Mouse (Mus musculus) adrenal gland, adult 18-20 months (tissue): Measurements from ENCODE around the gene Fdps. TPM values are rescaled to one million over a fixed set of nuclear protein-coding genes. Genes with fewer than 3 reads are reported as not detected.

Source experiments
- DNase-seq, 2 experiments: peaks; one replicate each; pipeline ENCODE4 v3.0.0; 2021 to 2022; ENCODE audit warnings: low spot score in 2 of 2
- long read RNA-seq, 2 experiments: library from polyadenylated mRNA; stranded (forward); transcript quantifications; one replicate each; pipeline ENCODE4 v2.0.0; 2021
- total RNA-seq, 2 experiments: library from RNA; stranded (reverse); gene quantifications; 1 replicate in 1 of 2; 2 replicates in 1 of 2; pipeline ENCODE4 v1.2.3; 2021

The Fdps gene
- 100 to 1,000 TPM; 213 to 346 TPM for total RNA-seq
- long read RNA-seq, experiment 1, transcript Fdps-201 (10 exons, 1,237 nt), result major isoform, 69 of 81 reads
- long read RNA-seq, experiment 1, partial matches to known transcripts, result 6 of 81 reads
- long read RNA-seq, experiment 1, other reads (novel, unspliced or antisense), result 0 of 81 reads
- long read RNA-seq, experiment 2, transcript Fdps-201 (10 exons, 1,237 nt), result major isoform, 291 of 434 reads
- long read RNA-seq, experiment 2, transcript Fdps-203 (11 exons, 1,382 nt), result minor isoform, 58 of 434 reads
- long read RNA-seq, experiment 2, transcript Fdps-205 (1 exons, 2,953 nt), result minor isoform, 6 of 434 reads
- long read RNA-seq, experiment 2, partial matches to known transcripts, result 65 of 434 reads
- long read RNA-seq, experiment 2, other reads (novel, unspliced or antisense), result 14 of 434 reads

GRCm38 (mm10) chr3:89101812-89102494 lies at the start of gene Fdps:
Gene Fdps (minus strand): TSS chr3:89101959.
- DNase-seq, result peak; percentile 81 to 82

- DNase-seq, result no peak
Observed at GRCm38 (mm10) chr3:89148567-89148966, 46.8 kb upstream of the Fdps start.

- DNase-seq, result no peak
Observed at GRCm38 (mm10) chr3:89147979-89148311, 46.2 kb upstream of the Fdps start.

- DNase-seq, result no peak
Observed at GRCm38 (mm10) chr3:89147101-89147978, 45.6 kb upstream of the Fdps start.

GRCm38 (mm10) chr3:89145566-89145965 lies 43.8 kb upstream of the Fdps start:
- DNase-seq, result no peak

- DNase-seq, result no peak
Observed at GRCm38 (mm10) chr3:89144821-89145220, 43.1 kb upstream of the Fdps start.

GRCm38 (mm10) chr3:89136365-89136764 lies 34.6 kb upstream of the Fdps start:
- DNase-seq, result no peak

GRCm38 (mm10) chr3:89135958-89136357 lies 34.2 kb upstream of the Fdps start, which contains the start of gene Pklr:
Gene Pklr (plus strand): TSS chr3:89136142.
- DNase-seq, result no peak

GRCm38 (mm10) chr3:89133752-89134151 lies 32.0 kb upstream of the Fdps start:
- DNase-seq, result no peak

GRCm38 (mm10) chr3:89133063-89133450 lies 31.3 kb upstream of the Fdps start:
- DNase-seq, result no peak

- peak; percentile 40 to 51 for DNase-seq
Observed at GRCm38 (mm10) chr3:89132285-89133062, 30.7 kb upstream of the Fdps start.

- DNase-seq, result no peak
Observed at GRCm38 (mm10) chr3:89131816-89132215, 30.1 kb upstream of the Fdps start.

GRCm38 (mm10) chr3:89129908-89130307 lies 28.1 kb upstream of the Fdps start:
- DNase-seq, result no peak

- DNase-seq, result no peak
Observed at GRCm38 (mm10) chr3:89125981-89126380, 24.2 kb upstream of the Fdps start.

GRCm38 (mm10) chr3:89124241-89124640 lies 22.5 kb upstream of the Fdps start:
- peak in 1 of 2 experiments; percentile 37 for DNase-seq

GRCm38 (mm10) chr3:89123313-89123712 lies 21.6 kb upstream of the Fdps start:
- peak; percentile 38 to 62 for DNase-seq

GRCm38 (mm10) chr3:89115522-89115921 lies 13.8 kb upstream of the Fdps start:
- no peak for DNase-seq

- DNase-seq, result no peak
Observed at GRCm38 (mm10) chr3:89113058-89113457, 11.3 kb upstream of the Fdps start.

GRCm38 (mm10) chr3:89108146-89108545 lies 6.4 kb upstream of the Fdps start:
- no peak for DNase-seq

- no peak for DNase-seq
Observed at GRCm38 (mm10) chr3:89107545-89107944, 5.8 kb upstream of the Fdps start.

GRCm38 (mm10) chr3:89106881-89107280 lies 5.1 kb upstream of the Fdps start:
- DNase-seq, result no peak
